Mouse (Mus musculus): ENCODE data around the gene Zswim9.

Gene Zswim9

DNA sequence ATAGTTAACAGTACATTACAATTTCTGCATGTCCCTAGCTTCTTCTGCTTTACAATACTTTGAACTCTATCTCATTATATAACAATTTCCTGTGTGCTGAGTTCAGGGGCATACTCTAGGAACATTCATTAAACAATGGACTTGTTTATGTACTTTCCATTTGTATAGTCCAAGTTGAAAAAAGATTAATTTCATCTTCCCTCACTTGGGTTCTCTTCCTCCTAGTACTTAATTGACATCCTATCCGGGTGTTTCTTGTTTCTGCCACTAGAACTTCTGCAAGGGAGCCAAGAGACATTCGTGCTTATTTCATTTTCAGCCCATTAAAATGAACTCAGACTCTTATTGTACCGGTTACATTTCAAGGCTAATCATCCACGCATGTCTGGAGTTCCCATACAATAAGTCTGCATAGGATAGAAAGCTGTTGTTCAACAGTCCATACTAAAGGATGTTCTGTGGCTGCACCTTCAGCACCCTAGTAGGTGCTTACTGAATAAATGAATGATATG is 9.7 kb downstream of the Zswim9 start:
- DNase-seq (ENCODE audit: low spot score): no peak

DNA sequence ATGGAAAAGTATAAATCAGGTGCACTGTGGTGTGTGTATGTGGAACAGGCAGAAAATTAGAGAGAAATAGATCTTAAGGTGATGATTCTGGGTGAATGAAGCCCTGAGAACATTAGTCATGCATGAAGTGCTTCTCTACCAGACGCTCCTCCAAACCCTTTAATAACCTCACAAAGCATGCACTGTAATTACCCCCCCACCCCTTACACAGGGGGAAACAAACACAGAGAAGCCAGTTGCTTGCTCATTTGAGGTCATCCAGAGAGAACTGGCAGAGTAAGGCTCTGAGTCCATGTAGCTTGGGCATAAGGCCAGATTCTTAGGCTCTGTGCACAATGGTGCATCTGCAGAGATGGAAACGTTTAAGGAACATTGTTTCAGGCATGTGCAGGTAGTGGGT is 14.1 kb downstream of the Zswim9 start:
- DNase-seq (ENCODE audit: low spot score): no peak

DNA sequence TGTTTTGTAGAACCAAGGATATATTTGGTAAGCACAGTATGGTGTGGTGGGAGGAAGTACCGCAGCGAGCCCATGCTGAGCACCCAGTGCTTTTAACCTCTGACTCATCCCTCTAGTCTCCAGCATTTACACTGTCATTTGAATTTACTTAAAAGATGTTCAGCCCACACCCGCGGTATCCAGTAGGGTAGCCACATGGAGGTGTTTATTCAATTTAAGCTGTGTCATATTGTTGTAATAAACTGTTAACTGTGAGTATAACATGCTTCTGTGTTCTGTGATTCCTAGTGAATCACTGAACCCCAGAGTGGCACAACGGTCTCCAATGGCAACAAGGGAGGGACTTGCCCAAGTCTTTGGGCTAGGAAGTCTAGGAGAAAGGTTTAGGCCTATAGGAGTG is 14.7 kb downstream of the Zswim9 start:
- DNase-seq (ENCODE audit: low spot score): no peak

DNA sequence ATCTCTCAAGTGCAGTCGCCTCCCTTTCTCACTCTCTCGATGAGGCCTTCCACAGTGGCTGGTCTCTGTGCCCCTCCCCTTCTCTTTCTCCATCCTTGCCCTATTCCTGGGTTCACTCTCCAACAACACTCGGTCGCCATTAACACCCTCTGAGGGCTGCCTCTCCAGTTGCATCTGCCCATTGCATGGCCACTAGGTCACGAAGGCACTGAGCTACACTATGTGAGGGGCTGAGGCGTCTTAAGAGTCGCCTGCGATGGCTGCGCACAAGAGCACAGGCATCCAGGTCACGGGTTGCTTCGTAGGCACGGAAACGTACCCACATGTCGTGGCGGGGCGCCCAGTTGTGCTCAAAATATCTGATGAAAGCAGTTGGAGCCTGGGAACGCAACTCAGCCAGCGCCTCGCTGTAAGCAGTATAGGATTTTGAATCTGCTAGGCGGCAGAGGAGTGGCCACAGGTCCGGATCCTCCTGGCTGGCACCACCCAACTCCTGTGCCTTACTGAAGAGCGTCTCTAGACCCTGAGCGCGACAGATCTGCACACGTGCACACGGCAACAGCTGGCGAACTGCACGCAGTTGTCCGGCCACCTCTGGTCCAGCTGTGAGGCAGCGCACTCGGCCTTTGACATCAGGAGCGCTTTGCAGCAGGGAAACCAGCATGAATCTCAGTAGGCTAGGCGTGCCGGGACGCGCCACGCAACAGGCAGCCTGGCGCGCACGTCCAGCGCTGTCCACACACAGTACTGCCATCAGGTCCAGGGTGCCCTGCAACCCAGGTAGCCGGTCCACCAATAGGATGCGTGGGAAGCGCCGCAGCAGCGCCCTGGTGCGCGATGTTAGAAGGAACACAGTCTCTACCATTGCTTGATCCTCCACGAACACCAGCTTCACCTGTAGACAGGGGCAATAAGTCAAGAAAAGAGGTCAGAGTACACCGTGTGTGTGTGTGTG is 17.5 kb downstream of the Zswim9 start:
- no peak for DNase-seq (ENCODE audit: low spot score)

DNA sequence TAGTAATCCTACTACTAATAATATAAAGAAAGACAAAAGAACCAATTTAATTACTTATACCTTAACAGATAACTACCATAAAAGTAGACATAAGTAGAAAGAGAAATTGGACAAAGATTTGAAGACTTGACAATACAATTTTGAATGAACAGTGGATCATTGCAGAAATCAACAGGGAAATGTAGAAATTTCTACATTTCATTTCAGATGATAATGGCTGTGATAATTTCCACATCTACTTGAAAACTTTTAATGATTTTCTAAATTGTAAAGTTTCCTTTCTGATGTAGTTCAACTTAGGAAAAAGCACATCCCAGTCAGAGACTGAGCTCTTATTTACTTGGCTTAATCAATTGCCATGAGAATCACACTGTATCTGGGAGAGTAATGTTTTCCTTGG is 65.8 kb downstream of the Zswim9 start, which contains the start of gene Vmn1r89:
Gene Vmn1r89, plus strand, starts transcription at position 301 of the 400 bp plus-strand sequence.
- DNase-seq (ENCODE audit: low spot score): no peak

Measured in adipocyte (in vitro differentiated cells).